Mouse (Mus musculus): ENCODE measurements around the gene Wnt9a. TPM values are rescaled to one million over a fixed set of nuclear protein-coding genes. Genes with fewer than 3 reads are reported as not detected.

The Wnt9a gene
- polyA plus RNA-seq, 1 experiment from 2014 or later, result 1.5 TPM

DNA sequence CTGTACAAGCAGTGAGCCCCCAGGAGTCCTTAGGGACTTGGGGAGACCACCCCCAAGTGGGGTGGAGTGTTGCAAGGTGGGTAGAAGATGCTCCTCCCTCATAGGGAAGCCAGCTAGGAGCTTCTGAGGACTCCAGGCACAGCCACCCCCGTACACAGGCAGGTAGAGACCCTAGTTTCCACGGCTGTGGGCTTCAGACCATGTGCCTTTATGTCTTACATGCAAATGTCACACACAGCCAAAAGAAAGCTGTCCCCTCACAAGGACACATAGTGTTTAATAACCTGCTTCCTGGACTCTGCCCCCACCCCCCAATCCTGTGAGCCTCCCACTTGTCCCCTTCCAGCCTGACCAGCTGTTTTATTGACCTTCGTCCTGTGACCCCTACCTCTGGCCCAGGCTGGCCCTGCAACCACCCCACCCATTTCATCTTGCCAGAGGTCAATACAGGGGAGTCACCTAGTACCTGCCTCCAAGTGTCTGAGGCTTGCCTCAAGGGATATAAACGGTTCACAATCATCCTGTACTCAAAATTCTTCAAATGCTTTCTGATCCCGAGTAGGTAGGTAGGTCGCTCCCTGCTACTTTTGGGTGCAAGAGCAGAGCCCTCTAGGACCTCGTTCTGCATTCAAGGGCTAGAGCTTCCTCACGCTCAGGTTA lies 41.4 kb upstream of the Wnt9a start:
- peaks cover 25% of the 10 kb centered on the region for H3K27me3 ChIP-seq (ENCODE audit: insufficient read depth, low read length)
- H3K4me2 ChIP-seq, result no peak overlapping the region
- 50% methylated on average over 8 of the region's 8 CpGs for WGBS
- no peak overlapping the region for H3K9ac ChIP-seq
- no peaks in the 10 kb centered on the region for H3K9me3 ChIP-seq (ENCODE audit: low read depth, low read length)
- no peak overlapping the region for H3K27ac ChIP-seq (ENCODE audit: low read depth)
- no peak for TF ChIP-seq CTCF (IDR thresholded peaks at IDR 0.05; ENCODE audit: low read depth)
- no peak overlapping the region for H3K4me3 ChIP-seq (ENCODE audit: low read depth, low read length)
- DNase-seq (no peak), ATAC-seq (ENCODE audit: insufficient read depth) (no peak)
- peaks cover 7% of the 10 kb centered on the region; the same call in 1 of the 2 replicates for H3K4me1 ChIP-seq (ENCODE audit: insufficient read depth)
- H3K36me3 ChIP-seq (ENCODE audit: insufficient read depth), result no peaks in the 10 kb centered on the region

DNA sequence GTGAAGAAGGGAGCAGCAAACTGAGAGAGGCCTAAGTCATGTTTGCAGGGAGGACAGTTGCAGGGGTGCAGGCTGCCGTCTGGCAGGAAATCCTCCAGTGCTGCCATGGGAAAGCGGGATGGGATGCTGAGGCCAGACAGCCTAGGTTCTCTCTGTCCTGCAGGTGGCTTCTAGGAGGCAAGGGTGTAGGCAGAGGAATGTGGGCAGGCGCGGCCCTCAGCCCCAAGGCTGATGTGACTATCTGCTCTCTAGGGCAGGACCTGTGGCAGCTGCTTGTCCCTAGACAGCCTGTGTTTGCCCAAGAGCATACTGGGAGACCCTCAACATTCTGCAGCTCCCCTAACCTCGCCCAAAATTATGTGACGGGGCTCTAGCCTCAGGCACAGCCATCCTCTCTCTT lies 40.0 kb upstream of the Wnt9a start:
- 20% methylated on average over 6 of the region's 6 CpGs for WGBS
- ATAC-seq (ENCODE audit: insufficient read depth) (no peak), DNase-seq (no peak)

GRCm38 (mm10) chr11:59274184-59274583 lies 32.5 kb upstream of the Wnt9a start:
- ATAC-seq (ENCODE audit: insufficient read depth) (no peak), DNase-seq (no peak)
- Histone ChIP-seq H3K27ac (ENCODE audit: low read depth) (no peak overlapping the region), H3K4me3 (ENCODE audit: low read depth, low read length) (no peak overlapping the region), H3K27me3 (ENCODE audit: insufficient read depth, low read length) (no peaks in the 10 kb centered on the region), H3K9me3 (ENCODE audit: low read depth, low read length) (no peaks in the 10 kb centered on the region), H3K4me2 (no peak overlapping the region), H3K4me1 (ENCODE audit: insufficient read depth) (no peaks in the 10 kb centered on the region), H3K36me3 (ENCODE audit: insufficient read depth) (no peaks in the 10 kb centered on the region), H3K9ac (no peak overlapping the region)
- 79% methylated on average over 3 of the region's 3 CpGs for WGBS
- TF ChIP-seq CTCF (IDR thresholded peaks at IDR 0.05; ENCODE audit: low read depth), result no peak

More for the DNA sequence above, 40.0 kb upstream of the Wnt9a start:
- Histone ChIP-seq H3K4me3 (ENCODE audit: low read depth, low read length) (no peak overlapping the region), H3K4me2 (no peak overlapping the region), H3K36me3 (ENCODE audit: insufficient read depth) (no peaks in the 10 kb centered on the region), H3K4me1 (ENCODE audit: insufficient read depth) (peaks cover 7% of the 10 kb centered on the region; the same call in 1 of the 2 replicates), H3K27ac (ENCODE audit: low read depth) (no peak overlapping the region), H3K9ac (no peak overlapping the region), H3K27me3 (ENCODE audit: insufficient read depth, low read length) (peaks cover 25% of the 10 kb centered on the region), H3K9me3 (ENCODE audit: low read depth, low read length) (no peaks in the 10 kb centered on the region)
- TF ChIP-seq CTCF (IDR thresholded peaks at IDR 0.05; ENCODE audit: low read depth), result no peak

DNA sequence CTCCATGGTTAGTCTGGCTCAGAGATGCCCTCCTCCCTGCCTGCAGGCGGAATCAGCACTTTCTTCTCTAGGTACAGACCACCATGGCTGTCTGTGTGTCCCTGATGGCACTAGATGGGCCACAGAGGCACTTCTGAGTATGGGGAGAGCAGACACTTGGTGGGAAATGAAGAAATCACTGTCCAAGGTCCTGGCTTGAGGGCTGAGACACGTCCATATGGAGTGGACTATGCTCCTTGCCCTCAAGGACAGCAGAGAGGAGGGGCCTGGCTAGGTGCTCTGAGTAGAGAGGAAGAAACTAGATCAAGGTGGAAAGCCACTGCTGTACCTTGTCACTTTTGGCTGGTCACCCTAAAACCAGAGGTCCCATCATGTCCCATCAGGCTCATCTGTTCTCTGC lies 29.9 kb upstream of the Wnt9a start:
- Histone ChIP-seq H3K9ac (no peak overlapping the region), H3K4me1 (ENCODE audit: insufficient read depth) (no peaks in the 10 kb centered on the region), H3K4me3 (ENCODE audit: low read depth, low read length) (no peak overlapping the region), H3K27me3 (ENCODE audit: insufficient read depth, low read length) (no peaks in the 10 kb centered on the region; the same call in 1 of the 2 replicates), H3K4me2 (no peak overlapping the region), H3K36me3 (ENCODE audit: insufficient read depth) (no peaks in the 10 kb centered on the region), H3K9me3 (ENCODE audit: low read depth, low read length) (no peaks in the 10 kb centered on the region), H3K27ac (ENCODE audit: low read depth) (no peak overlapping the region)
- WGBS, result 28% methylated on average over 2 of the region's 2 CpGs
- no peak for ATAC-seq (ENCODE audit: insufficient read depth)
- peak; percentile 55 for DNase-seq
- TF ChIP-seq CTCF (IDR thresholded peaks at IDR 0.05; ENCODE audit: low read depth), result no peak

DNA sequence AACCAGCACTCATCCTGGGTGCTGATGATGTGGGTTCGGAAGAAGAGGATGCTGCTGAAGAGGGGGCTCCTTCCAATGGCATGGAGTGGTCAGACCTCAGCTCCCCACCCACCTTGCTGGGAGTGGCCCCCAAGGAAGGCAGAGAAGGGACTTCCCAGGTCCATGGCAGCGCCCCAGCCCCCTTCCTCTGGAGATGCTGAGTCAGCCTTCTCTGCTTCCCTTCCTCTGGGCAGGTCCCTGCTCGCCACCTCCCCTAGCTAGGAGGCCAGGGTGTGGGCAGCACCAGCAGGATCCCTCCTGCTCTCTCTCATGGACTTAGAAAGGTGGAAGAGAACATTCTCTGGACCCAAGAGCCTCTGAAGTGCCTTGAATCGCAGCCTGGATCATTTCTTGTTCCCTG lies 28.7 kb upstream of the Wnt9a start:
- Histone ChIP-seq H3K4me3 (ENCODE audit: low read depth, low read length) (no peak overlapping the region), H3K4me2 (no peak overlapping the region), H3K4me1 (ENCODE audit: insufficient read depth) (no peaks in the 10 kb centered on the region), H3K9ac (no peak overlapping the region), H3K9me3 (ENCODE audit: low read depth, low read length) (no peaks in the 10 kb centered on the region), H3K27ac (ENCODE audit: low read depth) (no peak overlapping the region), H3K27me3 (ENCODE audit: insufficient read depth, low read length) (no peaks in the 10 kb centered on the region; the same call in 1 of the 2 replicates), H3K36me3 (ENCODE audit: insufficient read depth) (no peaks in the 10 kb centered on the region)
- WGBS, result 63% methylated on average over 4 of the region's 4 CpGs
- ATAC-seq (ENCODE audit: insufficient read depth), result no peak
- TF ChIP-seq CTCF (IDR thresholded peaks at IDR 0.05; ENCODE audit: low read depth), result no peak
- no peak for DNase-seq

GRCm38 (mm10) chr11:59282111-59282510 lies 24.6 kb upstream of the Wnt9a start:
- Histone ChIP-seq H3K4me1 (ENCODE audit: insufficient read depth) (no peaks in the 10 kb centered on the region), H3K27ac (ENCODE audit: low read depth) (no peak overlapping the region), H3K9me3 (ENCODE audit: low read depth, low read length) (no peaks in the 10 kb centered on the region), H3K27me3 (ENCODE audit: insufficient read depth, low read length) (peaks cover 27% of the 10 kb centered on the region), H3K9ac (no peak overlapping the region), H3K4me3 (ENCODE audit: low read depth, low read length) (no peak overlapping the region), H3K4me2 (no peak overlapping the region), H3K36me3 (ENCODE audit: insufficient read depth) (no peaks in the 10 kb centered on the region)
- 60% methylated on average over 5 of the region's 5 CpGs for WGBS
- DNase-seq, result no peak
- ATAC-seq (ENCODE audit: insufficient read depth), result no peak
- TF ChIP-seq CTCF (IDR thresholded peaks at IDR 0.05; ENCODE audit: low read depth), result no peak

DNA sequence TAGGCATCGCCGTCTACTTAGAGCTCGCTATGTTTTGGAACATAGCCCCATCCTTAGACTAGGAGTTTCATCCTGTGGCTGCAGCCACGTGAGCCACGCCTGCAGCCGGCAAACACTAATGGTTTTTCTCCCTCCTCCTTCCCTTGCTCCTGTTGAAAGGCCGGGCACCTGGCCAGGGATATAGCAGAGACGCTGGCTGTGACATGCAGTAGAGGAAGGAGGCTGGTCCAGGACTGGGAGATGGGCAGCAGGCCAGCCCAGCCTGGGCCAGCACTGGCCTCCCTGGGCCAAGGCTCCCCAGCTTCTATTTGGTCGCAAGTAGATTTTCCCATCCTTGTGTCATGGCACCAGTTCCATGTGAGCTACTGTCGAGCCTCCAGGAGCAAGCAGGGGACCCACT lies 23.8 kb upstream of the Wnt9a start:
- no peak for TF ChIP-seq CTCF (IDR thresholded peaks at IDR 0.05; ENCODE audit: low read depth)
- no peak overlapping the region for H3K9ac ChIP-seq
- no peaks in the 10 kb centered on the region for H3K4me1 ChIP-seq (ENCODE audit: insufficient read depth)
- H3K4me3 ChIP-seq (ENCODE audit: low read depth, low read length), result no peak overlapping the region
- ATAC-seq (ENCODE audit: insufficient read depth) (peak; percentile 62; the same call in 1 of the 2 replicates), DNase-seq (peak; percentile 50)
- H3K9me3 ChIP-seq (ENCODE audit: low read depth, low read length), result no peaks in the 10 kb centered on the region
- WGBS, result 55% methylated on average over 10 of the region's 10 CpGs
- peaks cover 35% of the 10 kb centered on the region for H3K27me3 ChIP-seq (ENCODE audit: insufficient read depth, low read length)
- no peaks in the 10 kb centered on the region for H3K36me3 ChIP-seq (ENCODE audit: insufficient read depth)
- H3K4me2 ChIP-seq, result no peak overlapping the region
- H3K27ac ChIP-seq (ENCODE audit: low read depth), result no peak overlapping the region
